Mouse (Mus musculus) spleen, postnatal 14 days (tissue): ENCODE data around the gene Smyd3.

Experiments used
- DNase-seq, 2 experiments: peaks; one replicate each; pipeline ENCODE4 v3.0.0; 2021 to 2022; ENCODE audit warnings: low spot score in 2 of 2

Smyd3 gene

DNA sequence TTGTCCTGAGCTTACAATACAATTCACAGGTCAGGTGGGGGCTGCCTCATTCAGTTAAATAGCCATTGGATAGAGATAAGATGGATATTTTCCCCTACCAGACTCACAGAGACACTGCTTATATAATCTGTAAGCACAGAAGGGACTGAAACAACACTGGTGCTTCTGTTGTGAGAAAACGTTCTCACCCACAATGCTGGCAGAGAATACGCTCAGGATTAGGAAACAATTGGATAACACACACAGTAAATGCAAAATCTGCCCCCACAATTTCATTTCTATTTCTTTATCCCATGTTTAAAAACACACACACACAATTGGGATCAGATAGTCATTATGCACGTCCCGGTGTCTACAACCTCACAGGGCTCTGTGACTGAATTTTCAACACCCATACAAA lies 139.7 kb downstream of the Smyd3 start:
- no peak for DNase-seq

DNA sequence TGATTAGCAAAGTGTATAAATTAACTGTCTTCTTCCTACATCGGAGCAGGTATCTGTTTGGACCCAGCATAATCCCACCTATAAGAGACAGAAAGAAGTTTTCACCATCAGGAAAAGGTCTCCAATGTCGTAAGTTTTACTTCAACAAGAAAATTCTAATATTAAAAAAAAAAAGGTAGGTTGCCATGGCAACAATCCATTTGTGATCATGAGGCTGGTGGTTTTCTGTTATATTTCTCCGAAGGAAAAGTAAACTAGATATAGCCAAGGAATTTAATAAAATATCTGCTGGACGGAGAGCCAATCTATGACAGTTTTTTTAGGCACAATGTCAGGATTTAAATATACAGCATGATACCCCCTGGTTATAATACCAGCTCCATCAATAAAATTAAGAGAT lies 142.9 kb downstream of the Smyd3 start:
- DNase-seq = no peak

DNA sequence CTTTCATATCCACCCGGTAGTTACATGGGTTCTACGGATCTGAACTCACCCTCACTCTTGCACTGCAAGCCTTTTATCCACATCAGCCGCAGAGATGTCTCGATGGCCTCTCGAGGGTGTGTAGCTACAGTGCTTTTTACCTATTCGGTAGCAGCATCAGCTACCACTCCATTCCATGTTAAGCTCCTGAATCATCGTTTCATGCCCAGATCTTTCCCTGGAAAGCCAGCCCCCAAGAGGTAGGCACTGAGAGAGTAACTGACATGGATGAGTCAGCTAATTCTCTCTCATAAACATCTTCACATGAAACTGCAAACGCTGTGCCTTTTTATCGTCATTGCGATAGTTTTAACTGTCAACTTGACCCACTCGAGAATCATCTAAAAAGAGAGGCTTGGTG lies 143.9 kb downstream of the Smyd3 start:
- DNase-seq = no peak

DNA sequence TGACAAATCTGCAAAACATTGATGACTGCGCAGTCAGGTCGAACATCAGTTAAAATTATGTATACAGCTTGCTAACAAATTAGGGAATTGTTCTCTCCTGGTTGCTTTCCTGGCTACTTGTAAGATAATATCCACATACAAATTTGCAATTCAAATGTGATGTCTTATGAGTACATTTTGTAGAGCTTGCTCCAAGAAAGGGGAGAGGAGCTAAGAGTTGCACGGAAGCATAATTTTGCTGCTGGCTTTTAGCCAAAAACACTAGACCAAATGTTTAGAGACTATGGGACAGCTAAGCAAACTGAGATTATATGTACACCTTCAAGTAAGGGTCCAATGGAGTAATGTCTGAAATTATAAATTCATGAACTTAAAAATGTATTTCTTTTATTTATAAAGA lies 146.7 kb downstream of the Smyd3 start:
- DNase-seq = no peak

DNA sequence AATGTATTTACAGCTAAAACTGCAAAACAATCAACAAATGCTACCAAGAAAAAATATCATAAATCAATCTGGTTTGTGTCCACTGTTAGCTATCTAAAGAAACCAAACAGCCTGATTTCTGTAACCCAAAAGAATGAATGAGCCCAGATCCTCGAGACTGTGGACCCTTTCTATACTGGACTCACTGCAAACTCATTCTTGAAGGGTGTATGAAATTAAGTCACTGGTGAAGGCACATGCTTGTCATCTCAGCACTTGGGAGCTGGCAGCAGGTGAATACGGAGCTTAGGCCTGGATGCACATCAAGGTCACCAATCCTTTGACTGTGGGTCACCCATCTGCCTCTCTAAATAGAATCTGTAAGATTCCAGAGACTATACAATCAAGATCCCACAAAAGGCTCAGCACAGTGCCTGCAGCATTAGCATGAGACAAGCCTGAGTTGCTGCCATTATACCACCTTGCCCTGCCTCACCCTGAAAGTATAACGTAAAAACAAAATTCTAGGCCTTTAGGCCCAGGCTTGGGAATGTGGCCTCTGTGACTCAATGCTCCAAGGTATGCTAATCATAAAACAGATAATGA lies 149.3 kb downstream of the Smyd3 start:
- no peak for DNase-seq

DNA sequence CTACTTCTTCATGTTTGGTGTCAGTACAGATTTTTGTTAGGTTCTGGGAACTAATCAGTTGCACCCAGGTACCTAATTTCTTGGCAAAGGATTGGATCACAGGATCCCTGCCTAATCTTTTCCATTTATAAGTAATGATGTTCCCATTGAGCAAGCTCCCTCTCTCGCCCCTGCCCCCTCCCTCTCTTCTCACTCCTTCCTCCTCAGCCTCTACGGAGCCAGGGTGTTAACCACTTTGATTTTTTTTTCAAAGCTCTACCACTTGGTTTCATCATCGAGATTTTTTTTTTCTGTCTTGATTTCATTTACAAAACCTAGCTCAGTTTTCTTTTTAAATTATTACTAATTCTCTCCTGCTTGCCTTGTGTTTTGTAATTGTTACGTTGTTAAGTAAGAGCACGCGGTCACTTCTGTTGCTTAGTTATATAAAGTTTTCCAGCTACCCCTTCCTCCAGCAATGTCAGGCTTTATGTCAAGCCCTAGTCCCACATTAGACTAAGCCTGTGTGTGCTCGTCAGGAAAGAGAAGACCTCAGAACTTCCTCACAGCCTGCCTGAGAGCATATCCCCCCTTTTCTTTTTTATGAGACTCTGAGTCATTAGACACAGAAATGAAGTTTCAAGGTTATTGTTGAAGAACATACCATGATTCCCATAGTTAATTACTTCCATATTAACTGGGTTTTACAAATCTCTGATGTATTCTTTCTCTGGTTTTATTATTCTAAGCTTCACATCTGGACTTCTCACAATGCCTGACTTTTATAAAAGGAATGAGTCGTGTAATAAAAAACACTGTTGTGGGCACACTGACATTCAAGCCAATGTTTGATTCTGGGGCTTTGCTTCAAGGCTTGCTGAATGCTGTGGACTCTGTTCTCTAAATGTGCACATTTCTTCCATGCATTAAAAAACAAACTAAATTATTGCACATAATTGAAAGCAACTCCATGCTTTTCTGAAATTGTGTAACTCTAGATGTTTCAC lies 156.1 kb downstream of the Smyd3 start:
- DNase-seq = no peak

DNA sequence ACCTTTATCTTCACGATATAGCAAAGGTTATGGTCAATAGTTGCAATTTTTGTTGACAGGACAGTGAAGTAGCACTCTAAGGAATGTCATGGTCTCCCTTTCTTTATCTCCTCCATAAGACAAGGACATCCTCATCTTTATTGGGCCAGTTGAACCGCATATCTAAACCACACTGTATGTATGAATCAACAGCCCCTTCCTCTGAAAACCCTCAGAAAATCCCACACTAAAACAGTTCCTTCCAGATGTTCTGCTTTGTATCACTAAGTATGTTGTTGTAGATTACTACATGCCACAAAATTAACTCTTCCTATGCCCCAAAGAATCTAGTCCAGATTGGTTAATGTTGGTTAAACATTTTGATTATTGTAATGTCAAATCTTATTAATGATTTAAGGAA lies 160.7 kb downstream of the Smyd3 start:
- no peak for DNase-seq

DNA sequence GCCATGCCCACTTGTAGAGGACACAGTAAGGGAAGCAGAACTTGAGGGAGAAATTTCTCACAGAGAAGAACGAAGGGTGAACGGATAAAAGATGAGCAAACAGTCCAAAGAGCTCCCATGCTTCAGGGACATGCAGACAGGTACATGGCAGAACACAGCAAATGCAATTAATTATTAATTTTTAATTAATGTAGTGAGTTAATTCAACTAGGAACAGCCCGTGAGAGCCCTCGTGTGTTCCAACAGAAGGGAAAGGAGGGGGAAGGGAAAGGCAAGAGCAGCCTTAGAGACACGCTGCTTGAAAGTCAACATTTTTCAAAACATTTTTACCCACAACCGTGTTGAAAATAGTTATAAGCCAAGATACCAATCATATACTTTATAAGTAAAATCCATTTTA lies 163.6 kb downstream of the Smyd3 start:
- DNase-seq = no peak

DNA sequence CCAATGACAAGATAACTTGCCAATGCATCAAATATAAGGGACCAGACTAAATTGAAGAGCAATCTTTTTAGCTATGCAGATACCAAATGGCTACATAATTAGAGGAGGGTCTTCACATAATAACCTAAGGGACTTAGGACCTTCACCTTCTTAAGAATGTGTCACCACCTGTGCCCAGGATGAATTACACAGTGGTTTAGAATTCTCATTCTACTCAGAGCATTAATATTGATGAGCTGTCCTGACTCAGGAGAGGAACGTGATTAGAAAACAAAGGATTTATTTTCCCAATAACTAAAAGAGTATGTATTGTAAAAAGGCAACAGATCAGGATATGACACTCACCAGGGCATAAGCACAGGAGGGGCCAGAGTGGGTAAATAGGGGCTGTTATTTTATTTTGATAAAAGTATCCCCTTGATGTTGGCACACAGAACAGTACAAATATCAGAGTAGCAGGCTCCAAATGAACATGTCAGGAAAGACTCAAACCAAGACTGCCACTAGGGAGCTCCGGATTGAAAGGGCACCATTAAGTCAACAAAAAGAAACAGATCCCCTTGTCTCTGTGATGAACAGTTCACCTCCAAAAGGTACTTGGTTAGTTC lies 172.4 kb downstream of the Smyd3 start:
- DNase-seq = no peak

DNA sequence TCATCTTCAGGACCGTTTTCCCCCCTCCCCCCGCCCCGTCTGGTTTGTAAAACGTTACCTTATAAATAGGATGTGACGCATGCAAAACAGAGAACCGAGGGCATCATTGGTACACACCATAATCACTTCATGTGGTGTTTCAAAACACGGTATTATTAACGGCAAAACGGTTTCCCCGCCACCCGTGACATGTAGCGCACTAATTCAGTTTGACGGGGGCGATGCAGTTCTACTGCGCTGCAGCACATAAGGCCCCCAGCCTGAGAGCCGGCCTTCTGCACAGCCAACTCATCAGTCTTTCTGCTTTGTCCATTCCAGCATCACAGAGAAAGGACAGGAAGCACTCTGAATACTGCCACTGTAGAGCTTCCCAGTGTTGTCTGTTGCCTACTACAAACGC lies 174.4 kb downstream of the Smyd3 start:
- no peak for DNase-seq

DNA sequence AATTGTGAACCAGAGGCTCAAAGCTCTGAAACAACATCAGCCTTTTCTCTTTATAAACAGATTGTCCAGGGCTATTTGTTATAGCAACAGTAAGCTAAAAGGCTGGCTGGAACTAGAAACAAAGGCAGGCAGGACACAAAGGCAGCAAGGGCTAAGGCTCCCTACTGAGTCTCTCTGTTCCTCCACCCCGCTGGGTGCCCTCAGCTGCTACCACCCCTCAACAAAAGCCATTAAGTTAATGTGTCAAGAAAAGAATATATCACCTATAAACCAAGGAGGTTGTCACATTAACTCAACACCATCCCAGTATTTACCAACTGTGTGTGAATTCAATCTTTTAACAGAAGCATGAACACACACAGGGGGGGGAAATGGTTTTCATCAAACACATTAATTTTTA lies 176.3 kb downstream of the Smyd3 start:
- no peak for DNase-seq

DNA sequence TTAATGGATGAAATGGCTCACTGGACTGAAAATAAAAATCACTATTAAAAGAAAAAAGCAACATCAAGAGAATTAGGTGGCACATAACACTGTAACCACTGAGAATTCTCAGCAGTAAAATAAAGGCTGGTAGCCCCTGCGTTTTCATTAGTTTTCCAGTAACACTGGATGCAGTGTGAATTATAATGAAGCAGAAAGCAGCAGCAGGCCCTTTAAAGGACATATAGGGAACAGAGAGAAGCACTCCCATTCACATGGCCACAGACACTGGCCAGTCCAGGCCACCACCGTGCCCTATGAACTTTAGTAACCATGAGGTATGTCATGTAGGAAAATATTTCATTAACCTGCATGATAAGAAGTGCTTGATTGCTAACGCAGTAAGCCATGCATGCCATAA lies 178.8 kb downstream of the Smyd3 start:
- no peak for DNase-seq

DNA sequence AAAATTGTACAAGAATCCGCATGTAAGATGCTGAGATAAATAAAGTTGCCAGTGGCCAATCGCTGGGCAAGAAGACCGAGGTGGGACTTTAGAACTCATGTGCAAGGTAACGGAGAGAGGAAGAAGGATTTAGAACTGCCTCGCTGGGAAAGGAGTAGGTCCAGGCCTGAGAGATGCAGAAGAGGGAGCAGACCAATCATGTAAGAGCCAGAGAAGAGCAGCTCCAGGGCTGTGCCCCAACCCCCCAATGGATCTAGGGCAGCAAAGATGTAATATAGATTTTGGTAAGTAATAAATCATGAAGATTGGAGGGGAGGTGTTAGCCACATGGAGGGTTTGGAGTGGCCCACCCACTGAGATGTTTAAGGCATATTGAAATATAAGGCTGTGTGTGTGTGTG lies 180.3 kb downstream of the Smyd3 start:
- DNase-seq = no peak

DNA sequence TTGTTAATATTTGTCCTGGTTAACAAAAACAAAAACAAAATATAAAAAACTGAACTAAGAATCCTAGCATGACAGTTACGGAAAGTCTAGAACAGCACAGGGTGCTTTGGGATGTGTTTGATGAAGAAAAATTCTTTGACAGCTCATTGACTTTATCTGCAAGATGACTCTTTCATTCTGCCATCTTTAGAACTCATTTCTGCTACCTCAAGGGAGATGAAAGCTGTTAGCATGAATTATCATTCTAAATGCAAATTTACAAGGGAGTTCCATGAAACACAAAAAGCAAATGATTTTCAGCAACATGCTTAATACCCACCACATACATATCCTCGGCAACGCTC lies 190.9 kb downstream of the Smyd3 start:
- DNase-seq = no peak

DNA sequence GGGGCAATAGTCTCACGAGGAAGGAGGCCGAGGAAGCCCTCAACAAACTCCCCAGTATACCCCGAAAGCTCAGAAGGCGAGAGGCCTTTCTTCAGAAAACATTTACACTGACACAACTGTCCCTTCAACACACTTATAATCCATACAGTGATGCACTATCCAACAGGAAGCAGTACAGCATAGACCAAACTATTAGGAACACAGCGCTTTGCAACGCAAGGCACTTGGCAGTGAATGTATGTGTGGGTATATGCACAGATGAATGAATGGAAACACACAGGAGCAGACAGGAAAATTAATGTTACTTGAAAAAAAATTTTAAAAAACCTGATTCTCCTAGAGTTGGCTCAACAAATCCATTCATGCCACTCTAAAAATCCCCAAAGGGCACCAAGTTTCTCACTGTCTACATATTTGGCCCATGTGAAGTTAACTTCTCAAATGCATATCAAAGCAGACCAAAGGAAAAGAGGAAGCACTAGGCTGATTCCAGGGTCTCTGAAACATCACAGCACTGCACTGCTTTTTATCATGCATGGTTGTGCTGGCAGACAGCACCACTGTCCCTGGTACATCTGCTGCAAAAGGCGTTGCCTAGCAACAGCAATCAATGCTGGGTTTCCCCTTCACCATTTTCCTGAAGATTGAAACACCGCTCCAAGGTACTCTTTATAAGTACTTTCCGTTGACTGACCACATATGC lies 191.4 kb downstream of the Smyd3 start:
- no peak for DNase-seq

DNA sequence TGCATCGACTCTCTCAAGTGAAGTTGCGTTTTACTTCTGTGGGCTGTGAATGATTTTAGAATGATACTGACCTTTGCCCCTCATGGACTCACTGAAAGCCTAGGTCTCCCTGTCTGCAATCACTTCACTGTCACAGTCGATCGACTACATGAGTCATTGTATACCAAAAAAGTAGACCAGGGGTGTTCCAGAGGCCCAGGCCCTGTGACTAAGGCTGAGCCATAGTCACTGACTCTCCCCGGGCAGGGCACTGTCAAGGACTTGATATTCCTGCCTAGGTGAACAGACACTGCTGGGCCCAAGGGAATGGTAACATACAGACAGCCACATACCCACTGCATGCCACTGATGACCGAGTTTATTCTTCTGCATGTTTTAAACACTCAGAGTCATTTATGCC lies 193.6 kb downstream of the Smyd3 start:
- no peak for DNase-seq

DNA sequence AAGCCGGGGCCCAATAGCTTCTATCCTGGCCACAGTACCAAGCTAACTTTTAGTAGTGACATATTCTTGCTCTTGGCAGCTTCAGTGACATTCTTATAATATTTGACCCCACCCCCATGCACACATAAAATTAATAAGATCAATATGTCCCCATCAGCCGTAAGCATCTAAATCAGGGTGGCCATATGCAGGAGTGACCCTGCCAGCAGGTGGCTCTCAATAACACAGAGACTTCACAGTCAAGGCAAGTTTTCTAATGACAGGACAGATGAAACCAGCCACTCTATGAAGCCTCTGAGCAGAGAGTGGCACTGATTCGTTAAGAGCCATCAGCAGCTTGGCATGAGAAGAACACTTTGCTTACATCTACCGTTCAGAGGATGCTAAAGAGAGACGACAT lies 204.2 kb downstream of the Smyd3 start:
- DNase-seq = no peak

DNA sequence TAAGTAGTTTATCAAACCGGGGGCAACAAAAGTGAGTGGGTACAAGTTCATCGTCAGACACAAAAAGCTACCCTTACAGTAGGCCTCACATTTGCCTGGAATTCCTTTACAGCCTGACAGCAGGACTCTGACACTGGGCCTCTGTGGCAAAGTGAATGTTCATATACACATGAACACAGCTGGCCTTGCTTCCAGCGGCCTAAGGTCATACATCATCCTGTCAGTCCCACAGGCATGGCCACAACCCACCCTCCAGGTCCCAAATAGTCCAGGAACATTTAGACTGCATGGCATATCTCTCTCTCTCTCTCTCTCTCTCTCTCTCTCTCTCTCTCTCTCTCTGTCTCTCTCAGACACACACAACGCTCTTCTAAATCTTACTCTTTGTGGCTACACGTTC lies 208.4 kb downstream of the Smyd3 start:
- no peak for DNase-seq

DNA sequence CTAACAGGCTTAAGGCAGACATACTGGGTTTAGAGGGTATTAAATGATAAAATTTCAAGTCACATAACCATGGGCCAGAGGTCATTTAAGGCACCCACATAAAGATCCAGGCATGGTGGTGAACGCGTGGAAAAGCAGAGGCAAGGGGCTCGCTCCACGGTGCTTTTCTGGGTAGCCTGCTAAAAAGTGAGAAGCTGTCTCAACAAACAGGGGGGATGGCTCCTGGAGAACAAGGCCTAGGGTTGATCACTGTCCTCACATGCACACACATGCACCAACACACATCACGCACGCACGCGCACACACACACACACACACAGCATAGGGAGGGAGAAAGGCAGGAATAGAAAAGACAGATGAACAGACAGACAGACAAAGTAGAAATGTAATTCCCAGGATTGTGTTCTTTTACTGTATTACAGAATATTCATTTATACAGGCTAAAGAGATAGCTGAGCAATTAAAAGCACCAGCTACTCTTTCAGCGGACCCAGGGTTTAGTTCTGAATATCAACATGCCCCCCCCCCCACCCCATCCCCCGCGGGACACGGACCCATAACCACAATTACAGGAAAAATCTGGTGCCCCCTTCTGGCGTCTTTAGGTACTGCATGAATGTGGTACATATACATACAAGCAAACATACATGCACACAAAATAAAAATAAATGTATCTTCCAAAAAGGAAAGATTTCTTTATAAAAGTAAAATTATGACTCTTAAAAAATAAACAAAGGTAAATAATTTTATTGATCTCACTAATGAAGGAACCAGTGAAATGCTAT lies 215.2 kb downstream of the Smyd3 start:
- DNase-seq = no peak

DNA sequence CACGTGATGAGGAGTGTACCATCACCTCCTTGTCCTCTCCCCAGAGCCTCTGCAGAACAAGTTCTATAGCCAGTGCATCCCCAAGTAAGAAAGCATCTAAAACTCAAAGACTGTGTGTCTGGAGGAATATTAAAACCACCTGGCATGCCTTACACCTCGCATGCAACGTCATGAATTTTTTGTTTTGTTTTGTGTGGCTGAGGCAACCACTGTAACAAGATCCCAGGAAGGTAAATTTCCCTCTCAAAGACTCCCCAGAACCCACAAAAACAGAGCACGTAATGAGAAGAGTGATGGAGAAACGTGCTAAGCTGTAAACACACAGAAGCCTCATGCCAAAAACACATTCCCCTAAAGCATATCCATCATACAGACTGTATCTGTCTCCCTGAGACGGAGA lies 222.2 kb downstream of the Smyd3 start:
- DNase-seq = no peak

DNA sequence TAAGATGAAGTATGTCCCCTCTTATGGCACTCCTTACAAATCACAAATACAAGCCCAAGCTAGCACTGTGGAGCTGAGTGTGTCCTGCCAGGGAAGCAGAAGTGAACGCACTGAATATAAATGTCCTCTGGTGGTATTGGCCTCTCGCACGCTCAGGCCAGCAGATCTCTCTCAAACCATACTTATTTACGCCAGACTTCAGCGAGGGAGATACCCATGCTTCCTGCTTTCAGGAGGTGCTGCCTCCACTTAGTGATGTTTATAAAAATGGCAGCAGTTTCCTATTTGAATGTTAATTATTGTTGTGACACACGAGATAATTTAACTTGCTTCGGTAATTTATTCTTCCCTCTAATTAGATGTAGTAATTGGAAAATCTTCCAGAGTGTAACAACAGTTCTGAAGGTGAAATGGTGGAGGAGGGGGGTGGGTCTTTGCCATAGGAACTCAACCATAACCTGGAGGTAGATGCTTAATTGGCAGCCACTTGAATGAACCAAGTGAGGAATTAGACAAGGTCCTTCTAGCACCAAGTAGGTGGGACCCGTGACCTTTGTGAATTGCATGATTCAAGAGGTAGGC lies 224.0 kb downstream of the Smyd3 start:
- no peak for DNase-seq
